Mouse (Mus musculus) layer of hippocampus, postnatal 25 days (tissue): Measurements from ENCODE around the gene Armc9. TPM values are rescaled to one million over a fixed set of nuclear protein-coding genes. Genes with fewer than 3 reads are reported as not detected.
A peak's percentile ranks its signal among the peaks of the same experiment; 100 is the strongest.

Experiments used
- DNase-seq, 2 experiments: peaks; one replicate each; pipeline ENCODE4 v3.0.0; 2022; ENCODE audit warnings: mixed read lengths in 2 of 2, low spot score in 1 of 2; ENCODE audit errors: extremely low spot score in 1 of 2
- total RNA-seq, 2 experiments: library from RNA; stranded (reverse); gene quantifications; 2 replicates each; pipeline ENCODE4 v1.2.3; 2021

Gene Armc9
- total RNA-seq, 2 experiments from 2014 or later = 36.6 to 39.5 TPM

- DNase-seq = no peak
These were observed 114.1 kb downstream of the Armc9 start for GRCm38 (mm10) chr1:86268492-86269189.

- no peak for DNase-seq
These were observed 114.6 kb downstream of the Armc9 start for GRCm38 (mm10) chr1:86269190-86269508.

GRCm38 (mm10) chr1:86271707-86272106 lies 117.1 kb downstream of the Armc9 start:
- DNase-seq = no peak

- DNase-seq = no peak
These were observed 122.5 kb downstream of the Armc9 start for GRCm38 (mm10) chr1:86277055-86277454.

- peak in 1 of 2 experiments; percentile 14 for DNase-seq
These were observed 127.4 kb downstream of the Armc9 start for GRCm38 (mm10) chr1:86281781-86282536.

- DNase-seq = no peak
These were observed 129.5 kb downstream of the Armc9 start for GRCm38 (mm10) chr1:86284101-86284500.

GRCm38 (mm10) chr1:86285295-86285694 lies 130.7 kb downstream of the Armc9 start:
- no peak for DNase-seq

GRCm38 (mm10) chr1:86287473-86287872 lies 132.9 kb downstream of the Armc9 start:
- DNase-seq = no peak

- DNase-seq = no peak
These were observed 135.9 kb downstream of the Armc9 start for GRCm38 (mm10) chr1:86290452-86290851.

- no peak for DNase-seq
These were observed 138.5 kb downstream of the Armc9 start for GRCm38 (mm10) chr1:86293091-86293490.

GRCm38 (mm10) chr1:86293868-86294267 lies 139.3 kb downstream of the Armc9 start:
- no peak for DNase-seq

GRCm38 (mm10) chr1:86294472-86294871 lies 139.9 kb downstream of the Armc9 start:
- DNase-seq = no peak

- DNase-seq = no peak
These were observed 145.5 kb downstream of the Armc9 start for GRCm38 (mm10) chr1:86300093-86300492.

- no peak for DNase-seq
These were observed 146.2 kb downstream of the Armc9 start for GRCm38 (mm10) chr1:86300731-86301130.

GRCm38 (mm10) chr1:86301221-86302091 lies 146.9 kb downstream of the Armc9 start:
- no peak for DNase-seq

- DNase-seq = no peak
These were observed 148.0 kb downstream of the Armc9 start, which contains the start of gene B3gnt7 for GRCm38 (mm10) chr1:86302532-86302931. Gene B3gnt7, plus strand, starts transcription at chr1:86302832.

- peak; percentile 24 to 38 for DNase-seq
These were observed 148.7 kb downstream of the Armc9 start for GRCm38 (mm10) chr1:86303063-86303872.

GRCm38 (mm10) chr1:86303873-86304250 lies 149.3 kb downstream of the Armc9 start:
- DNase-seq = no peak

- DNase-seq = no peak
These were observed 152.1 kb downstream of the Armc9 start for GRCm38 (mm10) chr1:86306686-86307085.

GRCm38 (mm10) chr1:86307177-86307762 lies 152.7 kb downstream of the Armc9 start:
- no peak for DNase-seq
